Mouse (Mus musculus) cerebellum, adult 2 months (tissue): ENCODE measurements around the gene B430306N03Rik. TPM values are rescaled to one million over a fixed set of nuclear protein-coding genes. Genes with fewer than 3 reads are reported as not detected.
"Not testable (repeated sequence)": the region's sequence is repeated elsewhere in the genome, so short reads cannot be mapped to it uniquely, and the experiment has no call there.

Source experiments
- DNase-seq, 2 experiments: peaks; one replicate each; pipeline ENCODE4 v3.0.0; 2021
- H3K27ac ChIP-seq: fragments of 200-500 bp; 2 replicates; pipeline ENCODE4 v1.5.1; 2012; ENCODE audit warnings: low read length, control low read depth, inconsistent platforms; ENCODE audit not compliant: insufficient read depth
- H3K27me3 ChIP-seq: fragments of 200-500 bp; 2 replicates; pipeline ENCODE4 v1.6.1; 2012; ENCODE audit warnings: inconsistent platforms, mild to moderate bottlenecking, low read length, moderate library complexity; ENCODE audit not compliant: control insufficient read depth, insufficient read depth
- H3K4me1 ChIP-seq: fragments of 200-500 bp; 2 replicates; pipeline ENCODE4 v1.6.1; 2011; ENCODE audit warnings: low read length; ENCODE audit not compliant: control insufficient read depth, insufficient read depth
- H3K4me3 ChIP-seq: fragments of 200-500 bp; replicated peaks from 2 replicates; pipeline ENCODE3; 2011; ENCODE audit warnings: mild to moderate bottlenecking, low read depth, low read length, control low read depth; ENCODE audit not compliant: insufficient read depth
- CTCF ChIP-seq: fragments of 200-500 bp; IDR thresholded peaks from 2 replicates; pipeline ENCODE4 v1.5.1; 2011; ENCODE audit warnings: low read depth, mild to moderate bottlenecking, control low read depth, low read length, moderate library complexity, borderline replicate concordance; ENCODE audit not compliant: insufficient read depth
- POLR2A ChIP-seq: fragments of 200-500 bp; IDR thresholded peaks from 2 replicates; pipeline ENCODE4 v1.6.1; 2011; ENCODE audit warnings: low read length, control low read depth, borderline replicate concordance; ENCODE audit not compliant: insufficient read depth
- WGBS: fragments of 180-500 bp; shearing (Covaris S2); methylation state at CpG from one replicate; pipeline ENCODE4 v1.1.7; 2018; 5-methylcytosine and 5-hydroxymethylcytosine counted together
- polyA plus RNA-seq: library from polyadenylated mRNA; depleted of rRNA; stranded (reverse); fragments of >200 nt; gene quantifications from 2 replicates; pipeline ENCODE4 v1.2.3, GENCODE M21; 2012; rRNA removed

B430306N03Rik gene
- polyA plus RNA-seq: 0.02 and 0.11 TPM in 2 replicates

GRCm38 (mm10) chr17:48315905-48316579 is at the start of gene B430306N03Rik:
Gene B430306N03Rik (plus strand): TSS chr17:48316141.
- not testable (repeated sequence) for H3K27me3 ChIP-seq, H3K27ac ChIP-seq, H3K4me1 ChIP-seq, H3K4me3 ChIP-seq, DNase-seq
- WGBS: 86% methylated on average over 3 of the region's 3 CpGs

- no peak overlapping the region for H3K27ac ChIP-seq
- DNase-seq: no peak
- WGBS: 52% methylated on average over 2 of the region's 2 CpGs
- TF ChIP-seq POLR2A (no peak), CTCF (no peak)
- H3K4me1 ChIP-seq: no peaks in the 10 kb centered on the region
- H3K4me3 ChIP-seq: no peak overlapping the region
- no peaks in the 10 kb centered on the region for H3K27me3 ChIP-seq
Observed at GRCm38 (mm10) chr17:48266610-48267304, 49.2 kb upstream of the B430306N03Rik start.

- no peak for TF ChIP-seq CTCF
- TF ChIP-seq POLR2A: no peak
- Histone ChIP-seq H3K27ac (no peak overlapping the region), H3K4me1 (no peaks in the 10 kb centered on the region), H3K27me3 (no peaks in the 10 kb centered on the region), H3K4me3 (no peak overlapping the region)
- 92% methylated on average over 1 of the region's 1 CpGs for WGBS
- DNase-seq: no peak
Observed at GRCm38 (mm10) chr17:48267591-48267990, 48.4 kb upstream of the B430306N03Rik start.

- Histone ChIP-seq H3K4me3 (no peak overlapping the region), H3K4me1 (no peaks in the 10 kb centered on the region), H3K27ac (no peak overlapping the region), H3K27me3 (no peaks in the 10 kb centered on the region)
- no peak for DNase-seq
- TF ChIP-seq CTCF (no peak), POLR2A (no peak)
Observed at GRCm38 (mm10) chr17:48268276-48268675, 47.7 kb upstream of the B430306N03Rik start.

- TF ChIP-seq CTCF (no peak), POLR2A (no peak)
- no peak overlapping the region for H3K4me3 ChIP-seq
- no peaks in the 10 kb centered on the region for H3K4me1 ChIP-seq
- WGBS: 67% methylated on average over 4 of the region's 4 CpGs
- H3K27me3 ChIP-seq: no peaks in the 10 kb centered on the region
- H3K27ac ChIP-seq: no peak overlapping the region
- no peak for DNase-seq
Observed at GRCm38 (mm10) chr17:48269833-48270232, 46.1 kb upstream of the B430306N03Rik start.

GRCm38 (mm10) chr17:48272158-48272557 is 43.8 kb upstream of the B430306N03Rik start:
- Histone ChIP-seq H3K4me1 (no peaks in the 10 kb centered on the region), H3K4me3 (no peak overlapping the region)
- 93% methylated on average over 5 of the region's 5 CpGs for WGBS

GRCm38 (mm10) chr17:48272598-48272997 is 43.3 kb upstream of the B430306N03Rik start:
- H3K27ac ChIP-seq: no peak overlapping the region
- H3K4me1 ChIP-seq: no peaks in the 10 kb centered on the region
- TF ChIP-seq POLR2A (no peak), CTCF (no peak)
- 88% methylated on average over 4 of the region's 4 CpGs for WGBS
- no peak for DNase-seq
- H3K27me3 ChIP-seq: no peaks in the 10 kb centered on the region
- H3K4me3 ChIP-seq: no peak overlapping the region

More at GRCm38 (mm10) chr17:48272158-48272557, 43.8 kb upstream of the B430306N03Rik start:
- no peak overlapping the region for H3K27ac ChIP-seq
- DNase-seq: no peak
- no peaks in the 10 kb centered on the region for H3K27me3 ChIP-seq
- TF ChIP-seq CTCF: no peak
- TF ChIP-seq POLR2A: no peak

- TF ChIP-seq POLR2A (no peak), CTCF (no peak)
- Histone ChIP-seq H3K27me3 (no peaks in the 10 kb centered on the region), H3K4me1 (no peaks in the 10 kb centered on the region), H3K27ac (no peak overlapping the region), H3K4me3 (no peak overlapping the region)
- WGBS: 68% methylated on average over 4 of the region's 4 CpGs
- no peak for DNase-seq
Observed at GRCm38 (mm10) chr17:48274098-48274497, 41.8 kb upstream of the B430306N03Rik start.
